26 mouse cellular contexts compared by ENCODE assay signal in the genomic region with DNA sequence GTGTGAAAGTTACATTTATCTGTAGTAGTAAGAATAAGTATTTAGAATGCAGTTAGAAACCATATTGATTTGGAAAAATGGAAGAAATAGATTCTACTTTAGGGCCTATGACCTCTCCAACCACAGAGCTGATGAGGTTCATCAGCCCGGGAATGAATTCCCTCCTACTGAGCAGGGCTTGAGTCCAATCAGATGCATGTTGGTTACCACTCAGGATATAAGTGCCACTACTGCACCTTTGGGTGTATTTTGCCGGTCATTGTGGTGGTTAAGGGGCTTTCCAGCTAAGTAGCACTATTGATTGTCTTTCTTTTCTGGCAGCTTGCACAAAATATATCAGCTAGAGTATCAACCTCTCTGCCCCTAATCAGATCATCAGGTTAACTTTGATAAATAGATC.
"Had no signal": no experiment of that assay in that cellular context is flagged by ENCODE, and none has a peak within 500 bp of the region (broad histone marks: within the 10 kb centered on the region; RNA-seq: fewer than 3 reads in every experiment).

No protein-coding gene starts in this region.

- DNase-seq: gastrocnemius, adult 2 months; gastrocnemius, postnatal 10 days; gastrocnemius, postnatal 25 days; heart, postnatal 10 days; heart, postnatal 4 days; kidney, adult 11 months; kidney, adult 2 months; kidney, adult 9 months; kidney, postnatal 10 days; kidney, postnatal 25 days; liver; liver, embryonic 13.5 days; liver, postnatal 0 days had no signal

- ATAC-seq: hindbrain, embryonic 16.5 days; inflammation-experienced regulatory T-cells, adult 6 months; intestine, embryonic 15.5 days; liver, postnatal 0 days had no signal

- H3K27me3 ChIP-seq: heart, embryonic 12.5 days; hindbrain, embryonic 12.5 days; intestine, embryonic 15.5 days; limb, embryonic 12.5 days; liver, embryonic 13.5 days; liver, embryonic 15.5 days had no signal

- H3K27ac ChIP-seq: gastrocnemius, adult 2 months; heart, embryonic 10.5 days; hindbrain, embryonic 12.5 days; hindbrain, embryonic 14.5 days; intestine, embryonic 15.5 days; layer of hippocampus, adult 2 months; left cerebral cortex, adult 2 months; limb, embryonic 10.5 days; limb, embryonic 12.5 days; liver, embryonic 13.5 days; liver, embryonic 15.5 days had no signal

- H3K4me2 ChIP-seq: heart, embryonic 12.5 days; hindbrain, embryonic 12.5 days; hindbrain, embryonic 14.5 days; intestine, embryonic 15.5 days; limb, embryonic 12.5 days; liver, embryonic 11.5 days; liver, embryonic 13.5 days; liver, embryonic 15.5 days had no signal

- H3K9ac ChIP-seq: heart, embryonic 12.5 days; hindbrain, embryonic 12.5 days; hindbrain, embryonic 14.5 days; intestine, embryonic 15.5 days; limb, embryonic 12.5 days; liver, embryonic 13.5 days; liver, embryonic 15.5 days; liver, postnatal 0 days had no signal

- H3K36me3 ChIP-seq: heart, embryonic 10.5 days; heart, embryonic 12.5 days; hindbrain, embryonic 12.5 days; intestine, embryonic 15.5 days; limb, embryonic 10.5 days; limb, embryonic 12.5 days; liver, embryonic 13.5 days; liver, embryonic 15.5 days had no signal

- H3K4me3 ChIP-seq: gastrocnemius, adult 2 months; heart, embryonic 10.5 days; heart, embryonic 12.5 days; hindbrain, embryonic 12.5 days; intestine, embryonic 15.5 days; layer of hippocampus, adult 2 months; left cerebral cortex, adult 2 months; limb, embryonic 10.5 days; limb, embryonic 12.5 days; liver, embryonic 13.5 days; liver, embryonic 15.5 days had no signal

- H3K4me1 ChIP-seq: heart, embryonic 10.5 days; hindbrain, embryonic 12.5 days; intestine, embryonic 15.5 days; limb, embryonic 10.5 days; limb, embryonic 12.5 days; liver, embryonic 13.5 days; liver, embryonic 15.5 days had no signal

- H3K9me3 ChIP-seq: heart, embryonic 10.5 days; heart, embryonic 12.5 days; hindbrain, embryonic 12.5 days; intestine, embryonic 15.5 days; limb, embryonic 10.5 days; limb, embryonic 12.5 days; liver, embryonic 13.5 days; liver, embryonic 15.5 days had no signal
